Mouse (Mus musculus) heart, postnatal 0 days (tissue): ENCODE data around the gene Oas1g. TPM values are rescaled to one million over a fixed set of nuclear protein-coding genes. Genes with fewer than 3 reads are reported as not detected.

Source experiments
- ATAC-seq: fragments of 200-750 bp; cut with Nextera tagmentation; 2 replicates; pipeline ENCODE4 v1.8.0; 2017; ENCODE audit warnings: low read depth, moderate number of reproducible peaks, moderate library complexity; ENCODE audit not compliant: insufficient read depth
- DNase-seq: peaks from one replicate; pipeline ENCODE4 v3.0.0-alpha.2; 2016; ENCODE audit warnings: low spot score
- H3K27ac ChIP-seq: fragments of 300-500 bp; sonication (generic); 2 replicates; pipeline ENCODE4 v1.5.1; 2014; ENCODE audit warnings: low read depth, mild to moderate bottlenecking
- H3K27me3 ChIP-seq: fragments of 300-500 bp; sonication (generic); 2 replicates; pipeline ENCODE4 v1.6.1; 2014; ENCODE audit warnings: low read length, mixed read lengths; ENCODE audit not compliant: control insufficient read depth, insufficient read depth
- H3K36me3 ChIP-seq: fragments of 300-500 bp; sonication (generic); replicated peaks from 2 replicates; pipeline ENCODE4 v1.6.1; 2014; ENCODE audit warnings: low read length, mixed read lengths; ENCODE audit not compliant: control insufficient read depth, insufficient read depth
- H3K4me1 ChIP-seq: fragments of 300-500 bp; sonication (generic); 2 replicates; pipeline ENCODE4 v1.6.1; 2014; ENCODE audit warnings: antibody characterized with exemption; ENCODE audit not compliant: control insufficient read depth, insufficient read depth
- H3K4me2 ChIP-seq: fragments of 300-500 bp; sonication (generic); 2 replicates; pipeline ENCODE4 v1.6.1; 2014; ENCODE audit warnings: low read depth, mild to moderate bottlenecking, low read length, moderate library complexity
- H3K4me3 ChIP-seq: fragments of 300-500 bp; sonication (generic); 2 replicates; pipeline ENCODE4 v1.5.1; 2014; ENCODE audit warnings: low read depth, low read length
- H3K9ac ChIP-seq: fragments of 300-500 bp; sonication (generic); replicated peaks from 2 replicates; pipeline ENCODE4 v1.6.1; 2014; ENCODE audit warnings: low read depth, low read length, mixed read lengths
- H3K9me3 ChIP-seq: fragments of 300-500 bp; sonication (generic); replicated peaks from 2 replicates; pipeline ENCODE4 v1.6.1; 2016; ENCODE audit warnings: low read length; ENCODE audit not compliant: control insufficient read depth
- CTCF ChIP-seq: IDR thresholded peaks from 2 replicates; pipeline ENCODE4 v1.5.1; 2016; ENCODE audit warnings: antibody characterized with exemption, control low read depth, low read depth
- EP300 ChIP-seq: IDR thresholded peaks from 2 replicates; pipeline ENCODE4 v1.6.1; 2016; ENCODE audit warnings: antibody characterized with exemption, low read depth
- WGBS: fragments of 180-500 bp; shearing (Covaris S2); extraction: QIAGEN DNeasy Blood & Tissue Kit; methylation state at CpG from one replicate; pipeline ENCODE4 v1.1.7; 2014; 5-methylcytosine and 5-hydroxymethylcytosine counted together
- polyA plus RNA-seq: library from polyadenylated mRNA; unstranded; fragments of >200 nt; fragmentation: Nextera tagmentation; extraction: Ambion mirVana; gene quantifications from 2 replicates; pipeline ENCODE4 v1.2.1, GENCODE M21; 2015
- total RNA-seq: library from RNA; depleted of rRNA; stranded (reverse); fragments of >200 nt; gene quantifications from 2 replicates; pipeline ENCODE4 v1.2.3, GENCODE M21; 2014; ENCODE audit warnings: low replicate concordance

The Oas1g gene
- total and polyA plus RNA-seq, 2 experiments from 2014 or later: 0.52 to 4.5 TPM

DNA sequence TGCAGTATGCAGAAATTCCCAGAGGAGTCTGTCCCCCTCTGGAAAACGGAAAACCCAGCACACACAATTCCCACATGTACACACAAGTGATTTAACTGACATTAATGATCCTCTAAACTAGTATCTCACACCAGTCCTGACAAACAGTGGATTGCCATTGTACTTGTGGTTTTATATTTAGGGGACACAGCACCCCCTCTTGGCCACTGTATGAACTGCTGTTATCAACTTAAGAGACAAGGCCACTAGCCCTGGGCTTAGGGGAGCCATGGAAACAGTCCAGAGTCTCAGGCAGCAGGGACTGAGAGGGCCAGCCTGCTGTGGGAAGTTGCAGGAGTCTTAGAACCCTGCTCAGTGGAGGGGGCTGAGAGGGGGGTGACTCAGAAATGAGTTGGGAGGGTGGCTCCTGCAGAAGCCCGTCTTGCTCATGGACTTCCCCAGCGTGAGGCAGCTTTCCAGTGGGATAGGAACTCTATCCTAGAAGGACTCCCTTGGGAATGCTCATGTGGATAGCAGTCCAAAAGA lies 22.0 kb downstream of the Oas1g start:
- Histone ChIP-seq H3K4me2 (no peak overlapping the region), H3K9ac (no peak overlapping the region), H3K4me3 (no peak overlapping the region), H3K27me3 (no peaks in the 10 kb centered on the region), H3K9me3 (no peaks in the 10 kb centered on the region), H3K36me3 (no peaks in the 10 kb centered on the region), H3K4me1 (no peaks in the 10 kb centered on the region), H3K27ac (no peak overlapping the region)
- WGBS: 61% methylated on average over 3 of the region's 3 CpGs
- no peak for DNase-seq
- TF ChIP-seq EP300 (no peak), CTCF (peak; percentile 27)
- ATAC-seq: no peak

DNA sequence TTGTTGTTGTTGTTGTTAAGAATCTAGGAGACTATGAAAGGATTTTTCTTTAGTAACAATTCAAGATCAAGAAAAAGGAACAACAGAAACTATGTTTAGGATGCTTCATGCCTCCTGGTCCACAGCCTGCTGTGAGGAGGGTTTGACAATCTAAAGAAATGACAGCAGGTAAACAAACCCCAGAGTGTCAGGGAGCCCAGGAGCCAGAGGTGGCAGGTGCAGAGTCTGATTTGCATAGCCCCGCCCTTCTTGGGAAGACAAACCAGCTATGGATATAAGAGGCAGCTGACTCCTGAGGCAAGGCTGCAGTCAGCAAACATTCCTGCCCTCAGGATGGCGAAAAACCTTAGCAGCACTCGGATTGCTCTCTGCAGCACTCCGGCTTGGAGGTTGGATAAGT lies 26.3 kb downstream of the Oas1g start, which contains the start of gene Oas1h:
Gene Oas1h, plus strand, starts transcription at position 301 of the 400 bp plus-strand sequence.
- H3K4me3 ChIP-seq: no peak within 1 kb of the TSS
- TF ChIP-seq CTCF (no peak), EP300 (no peak)
- no peaks in the 10 kb centered on the region for H3K4me1 ChIP-seq
- H3K9me3 ChIP-seq: no peaks in the 10 kb centered on the region
- no peak within 1 kb of the TSS for H3K27ac ChIP-seq
- no peak within 1 kb of the TSS for H3K9ac ChIP-seq
- ATAC-seq: no peak
- no peak within 1 kb of the TSS for H3K4me2 ChIP-seq
- DNase-seq: no peak
- no peaks in the 10 kb centered on the region for H3K36me3 ChIP-seq
- H3K27me3 ChIP-seq: no peaks in the 10 kb centered on the region
- WGBS: 51% methylated on average over 4 of the region's 4 CpGs

DNA sequence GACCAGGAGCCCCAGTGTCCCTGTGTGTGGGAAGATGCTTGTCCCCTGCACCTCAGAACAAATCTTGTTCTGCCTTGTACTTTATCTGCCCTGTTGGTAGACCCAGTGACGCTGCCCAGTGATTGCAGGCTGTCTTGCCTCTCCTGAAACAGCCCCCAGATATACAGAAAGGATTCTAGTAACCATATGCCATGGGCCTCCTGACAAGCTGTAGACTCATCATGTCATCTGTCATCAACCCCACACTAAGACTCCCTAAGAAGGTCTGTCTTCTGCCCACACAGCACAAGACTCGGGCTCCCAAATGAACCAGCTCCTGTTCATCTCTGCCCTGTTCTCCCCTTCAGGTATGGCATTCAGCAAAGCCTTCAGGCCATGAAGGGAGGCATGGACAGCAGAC lies 28.2 kb downstream of the Oas1g start:
- no peak for ATAC-seq
- H3K36me3 ChIP-seq: no peaks in the 10 kb centered on the region
- no peak overlapping the region for H3K27ac ChIP-seq
- H3K4me1 ChIP-seq: no peaks in the 10 kb centered on the region
- H3K9me3 ChIP-seq: peaks cover 4% of the 10 kb centered on the region; the same call in 1 of the 2 replicates
- WGBS: 49% methylated on average over 2 of the region's 2 CpGs
- no peak overlapping the region for H3K4me2 ChIP-seq
- no peaks in the 10 kb centered on the region for H3K27me3 ChIP-seq
- DNase-seq: no peak
- no peak overlapping the region for H3K9ac ChIP-seq
- H3K4me3 ChIP-seq: no peak overlapping the region
- TF ChIP-seq EP300 (no peak), CTCF (no peak)

DNA sequence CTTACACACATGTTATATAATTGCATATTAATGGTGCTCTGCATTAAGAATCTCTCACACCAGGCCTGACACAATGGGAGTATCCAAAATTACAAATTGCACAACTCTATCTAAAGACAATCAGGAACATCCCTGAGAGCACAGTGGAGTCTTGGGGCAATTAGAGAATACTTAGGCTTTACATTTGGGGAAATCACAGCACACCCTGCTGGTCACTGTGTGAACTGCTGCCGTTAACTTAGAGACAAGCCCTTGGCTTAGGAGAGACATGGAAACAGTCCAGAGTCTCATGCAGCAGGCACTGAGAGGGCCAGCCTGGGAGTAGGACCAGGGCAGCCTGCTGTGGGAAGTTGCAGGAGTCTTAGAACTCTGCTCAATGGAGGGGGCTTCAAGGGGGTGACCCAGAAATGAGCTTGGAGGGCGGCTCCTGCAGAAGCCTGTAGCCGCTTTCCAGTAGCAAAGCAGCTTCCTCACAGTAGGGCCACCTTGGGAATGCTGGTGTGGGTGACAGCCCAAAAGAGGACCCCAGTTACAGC lies 37.7 kb downstream of the Oas1g start:
- Histone ChIP-seq H3K4me1 (no peaks in the 10 kb centered on the region), H3K4me3 (no peak overlapping the region), H3K27me3 (no peaks in the 10 kb centered on the region), H3K9ac (no peak overlapping the region), H3K36me3 (no peaks in the 10 kb centered on the region), H3K4me2 (no peak overlapping the region), H3K9me3 (peaks cover 6% of the 10 kb centered on the region; the same call in 1 of the 2 replicates), H3K27ac (no peak overlapping the region)
- peak; percentile 68 for TF ChIP-seq CTCF
- no peak for TF ChIP-seq EP300
- DNase-seq (no peak), ATAC-seq (no peak)
- WGBS: 65% methylated on average over 3 of the region's 3 CpGs

DNA sequence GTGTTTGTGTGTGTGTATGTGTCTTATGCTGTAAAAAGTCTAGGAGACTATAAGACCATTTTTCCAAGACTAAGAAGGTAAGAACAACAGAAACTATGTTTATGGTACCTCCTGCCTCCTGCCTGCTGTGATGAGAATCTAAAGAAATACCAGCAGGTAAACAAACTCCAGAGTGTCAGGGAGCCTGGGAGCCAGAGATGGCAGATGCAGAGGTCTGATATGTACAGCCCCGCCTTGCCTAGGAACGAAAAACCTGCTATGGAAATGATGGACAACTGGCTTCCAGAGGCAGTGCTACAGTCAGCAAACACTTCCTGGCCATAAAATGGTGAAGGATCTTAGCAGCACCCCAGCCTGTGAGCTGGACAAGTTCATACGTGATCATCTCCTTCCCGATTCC lies 40.3 kb downstream of the Oas1g start, which contains the start of gene Oas1f:
Gene Oas1f, plus strand, starts transcription at position 301 of the 400 bp plus-strand sequence.
- no peak within 1 kb of the TSS for H3K27ac ChIP-seq
- WGBS: 71% methylated on average over 4 of the region's 4 CpGs
- H3K36me3 ChIP-seq: no peaks in the 10 kb centered on the region
- no peak within 1 kb of the TSS for H3K9ac ChIP-seq
- no peak within 1 kb of the TSS for H3K4me2 ChIP-seq
- TF ChIP-seq CTCF (no peak), EP300 (no peak)
- DNase-seq (no peak), ATAC-seq (no peak)
- H3K27me3 ChIP-seq: 0 out of 2 replicates have a peak, but pooled peaks cover 5% of the 10 kb centered on the region
- H3K9me3 ChIP-seq: no peaks in the 10 kb centered on the region
- H3K4me1 ChIP-seq: no peaks in the 10 kb centered on the region
- H3K4me3 ChIP-seq: no peak within 1 kb of the TSS
